Mouse (Mus musculus): ENCODE measurements around the gene Prcp. TPM values are rescaled to one million over a fixed set of nuclear protein-coding genes. Genes with fewer than 3 reads are reported as not detected.

The Prcp gene
- total RNA-seq (2012; rRNA removed) = 41.6 and 48.4 TPM in 2 replicates
- polyA plus RNA-seq (2012; ENCODE audit: insufficient read depth in 1 of 2, insufficient read length in 2 of 2, low read depth in 1 of 2, low replicate concordance in 2 of 2, missing spikeins in 1 of 2) = 10 to 100 TPM in 1 of 2 experiments, not detected in 1; 40.3 TPM

- peaks cover 15% of the 10 kb centered on the region for H3K79me2 ChIP-seq (ENCODE audit: control insufficient read depth, insufficient read depth, low read length, poor library complexity)
- DNase-seq (ENCODE audit: low read depth, low spot score) = peak; percentile 94
- H3K27ac ChIP-seq (ENCODE audit: control insufficient read depth, low read depth, low read length) = peak within 1 kb of the TSS; percentile 97
- peaks cover 2 to 28% of the 10 kb centered on the region in 2 experiments; a peak in 3 of 4 replicates for H3K36me3 ChIP-seq (ENCODE audit: control insufficient read depth in 1 of 2, insufficient read depth in 2 of 2, low read length in 2 of 2)
- peaks cover 7 to 18% of the 10 kb centered on the region in 2 experiments for H3K4me1 ChIP-seq (ENCODE audit: control insufficient read depth in 1 of 2, insufficient read depth in 2 of 2, low read length in 2 of 2)
- peak within 1 kb of the TSS; percentile 77 to 93 for H3K4me3 ChIP-seq (ENCODE audit: control insufficient read depth in 1 of 2, insufficient read depth in 1 of 2, low read depth in 2 of 2, low read length in 2 of 2)
- no peaks in the 10 kb centered on the region for H3K27me3 ChIP-seq (ENCODE audit: control insufficient read depth in 1 of 2, insufficient read depth in 2 of 2, low read length in 2 of 2)
- peak within 1 kb of the TSS; percentile 93 for H3K9ac ChIP-seq (ENCODE audit: control insufficient read depth, low read depth, low read length, poor library complexity, severe bottlenecking)
- H3K9me3 ChIP-seq (replicated peaks; ENCODE audit: insufficient read depth, low read length) = no peaks in the 10 kb centered on the region
- TF ChIP-seq ZNF384 (IDR thresholded peaks at IDR 0.05; ENCODE audit: low read depth, low read length) = no peak
- no peak for TF ChIP-seq MAFK (IDR thresholded peaks at IDR 0.05; ENCODE audit: borderline replicate concordance, low read depth, low read length)
- TF ChIP-seq BHLHE40 (IDR thresholded peaks at IDR 0.05; ENCODE audit: borderline replicate concordance, low read depth, low read length) = no peak
- no peak; the same call in 1 of the 2 replicates for TF ChIP-seq E2F4 (IDR thresholded peaks at IDR 0.05; ENCODE audit: borderline replicate concordance, low read depth, low read length)
- TF ChIP-seq ZMIZ1 (IDR thresholded peaks at IDR 0.05; ENCODE audit: low read depth, low read length) = 0 out of 2 replicates have a peak, but pooled peaks have one; percentile 50
- no peak for TF ChIP-seq TAL1 (IDR thresholded peaks at IDR 0.05; ENCODE audit: low read length)
- peak; percentile 11; the same call in 1 of the 2 replicates for TF ChIP-seq MYC (IDR thresholded peaks at IDR 0.05; ENCODE audit: low read depth, low read length)
- no peak for TF ChIP-seq UBTF (IDR thresholded peaks at IDR 0.05; ENCODE audit: borderline replicate concordance, insufficient read depth, low read depth, low read length)
- TF ChIP-seq RCOR1 (IDR thresholded peaks at IDR 0.05; ENCODE audit: low read depth, low read length) = no peak
- no peak for TF ChIP-seq NRF1 (IDR thresholded peaks at IDR 0.05; ENCODE audit: insufficient read depth, low read depth, low read length, poor library complexity, severe bottlenecking)
- peak; percentile 75 for TF ChIP-seq NELFE (IDR thresholded peaks at IDR 0.05; ENCODE audit: low read depth, low read length)
- TF ChIP-seq MAX (IDR thresholded peaks at IDR 0.05; ENCODE audit: low read length) = no peak
- TF ChIP-seq CHD2 (IDR thresholded peaks at IDR 0.05; ENCODE audit: low read length) = no peak
- TF ChIP-seq GATA1 (IDR thresholded peaks at IDR 0.05; ENCODE audit: low read depth, low read length) = no peak
- no peak for TF ChIP-seq ZKSCAN1 (IDR thresholded peaks at IDR 0.05; ENCODE audit: low read depth, low read length)
- no peak for TF ChIP-seq SIN3A (IDR thresholded peaks at IDR 0.05; ENCODE audit: low read length)
- TF ChIP-seq HCFC1 (IDR thresholded peaks at IDR 0.05; ENCODE audit: low read depth, low read length) = peak; percentile 74
- TF ChIP-seq ETS1 (IDR thresholded peaks at IDR 0.05; ENCODE audit: low read depth, low read length) = no peak
- no peak for TF ChIP-seq USF2 (IDR thresholded peaks at IDR 0.05; ENCODE audit: borderline replicate concordance in 1 of 2, insufficient read depth in 1 of 2, low read depth in 1 of 2, low read length in 2 of 2)
- peak; percentile 59; the same call in 1 of the 2 replicates for TF ChIP-seq MAZ (IDR thresholded peaks at IDR 0.05; ENCODE audit: low read depth, low read length)
- peak; percentile 4 for TF ChIP-seq MXI1 (IDR thresholded peaks at IDR 0.05; ENCODE audit: low read depth, low read length)
- no peak for TF ChIP-seq MYB (IDR thresholded peaks at IDR 0.05; ENCODE audit: low read depth, low read length)
- peak; percentile 42; the same call in 1 of the 2 replicates for TF ChIP-seq ELF1 (IDR thresholded peaks at IDR 0.05; ENCODE audit: low read depth, low read length)
- peak; percentile 57 for TF ChIP-seq ZC3H11A (IDR thresholded peaks at IDR 0.05; ENCODE audit: low read depth, low read length)
- TF ChIP-seq USF1 (IDR thresholded peaks at IDR 0.05; ENCODE audit: low read depth, low read length) = no peak
- no peak; the same call in 1 of the 2 replicates for TF ChIP-seq KAT2A (conservative IDR thresholded peaks at IDR 0.05; ENCODE audit: low read depth, low read length)
- TF ChIP-seq POLR2AphosphoS5 (IDR thresholded peaks at IDR 0.05; ENCODE audit: borderline replicate concordance, low read depth, low read length) = no peak
- TF ChIP-seq RAD21 (IDR thresholded peaks at IDR 0.05; ENCODE audit: low read depth, low read length) = peak; percentile 71
- peak; percentile 43 to 92 for TF ChIP-seq POLR2A (IDR thresholded peaks at IDR 0.05; ENCODE audit: control insufficient read depth in 1 of 2, insufficient read depth in 1 of 2, low read depth in 1 of 2, low read length in 2 of 2, poor library complexity in 1 of 2)
- TF ChIP-seq CTCF (IDR thresholded peaks at IDR 0.05 in 2 of 3, conservative IDR thresholded peaks at IDR 0.05 in 1 of 3; ENCODE audit: control insufficient read depth in 1 of 3, insufficient read depth in 1 of 3, low read depth in 2 of 3, low read length in 3 of 3, poor library complexity in 1 of 3, severe bottlenecking in 1 of 3) = peak; percentile 69 to 92 (median 80)
- no peak; the same call in 1 of the 2 replicates for TF ChIP-seq TCF12 (IDR thresholded peaks at IDR 0.05; ENCODE audit: low read depth, low read length)
- peak; percentile 60 for TF ChIP-seq POLR2AphosphoS2 (IDR thresholded peaks at IDR 0.05; ENCODE audit: low read length)
- TF ChIP-seq JUND (IDR thresholded peaks at IDR 0.05; ENCODE audit: low read depth, low read length) = no peak
- peak; percentile 66 for TF ChIP-seq SMC3 (IDR thresholded peaks at IDR 0.05; ENCODE audit: low read depth, low read length)
- no peak for TF ChIP-seq MEF2A (IDR thresholded peaks at IDR 0.05; ENCODE audit: extremely low read depth, insufficient replicate concordance, low read depth, low read length, poor library complexity, severe bottlenecking)
- TF ChIP-seq EP300 (IDR thresholded peaks at IDR 0.05; ENCODE audit: low read depth in 1 of 2, low read length in 2 of 2) = no peak
Measured at GRCm38 (mm10) chr7:92874116-92874675, at the start of gene Prcp, which contains the start of gene Ddias. Gene Prcp, plus strand, starts transcription at chr7:92874470. Gene Ddias, minus strand, starts transcription at chr7:92874247.
